Mouse (Mus musculus) brain, embryonic 14.5 days (tissue): ENCODE results near the gene Tlnrd1.

Experiments used
- CTCF ChIP-seq: fragments of 200-500 bp; IDR thresholded peaks from 2 replicates; pipeline ENCODE4 v1.5.1; 2012; ENCODE audit warnings: inconsistent platforms, mild to moderate bottlenecking, moderate library complexity, borderline replicate concordance; ENCODE audit not compliant: insufficient read depth, insufficient read length; ENCODE audit errors: extremely low read depth
- POLR2A ChIP-seq: fragments of 200-500 bp; IDR thresholded peaks from 2 replicates; pipeline ENCODE4 v1.6.1; 2012; ENCODE audit warnings: mild to moderate bottlenecking, inconsistent platforms, borderline replicate concordance; ENCODE audit not compliant: poor library complexity, insufficient read depth, insufficient read length, severe bottlenecking; ENCODE audit errors: extremely low read depth

- TF ChIP-seq POLR2A (no peak), CTCF (no peak)
Observed at GRCm38 (mm10) chr7:83889383-83889782, 5.3 kb upstream of the Tlnrd1 start.
